Mouse (Mus musculus): Measurements from ENCODE around the gene Accs.

Accs gene

DNA sequence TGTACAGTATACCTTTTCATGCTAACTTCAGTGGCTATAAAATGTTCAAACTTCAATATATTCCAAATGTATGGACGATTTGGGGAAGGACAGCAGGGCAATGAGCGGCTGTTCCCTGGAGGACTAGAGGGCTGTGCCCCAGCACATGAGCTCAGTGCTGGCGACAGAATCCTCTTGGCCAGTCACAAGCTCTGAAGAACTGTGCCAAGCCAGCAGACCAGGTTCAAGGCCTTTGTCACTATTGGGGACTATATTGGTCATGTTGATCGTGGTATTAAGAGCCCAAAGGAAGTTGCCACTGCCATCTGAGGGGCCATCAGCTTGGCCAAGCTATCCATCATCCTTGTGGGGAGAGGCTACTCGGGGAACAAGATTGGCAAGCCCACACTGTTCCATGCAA, 55.4 kb downstream of the Accs start:
- DNase-seq (ENCODE audit: low read depth, low spot score), result no peak

DNA sequence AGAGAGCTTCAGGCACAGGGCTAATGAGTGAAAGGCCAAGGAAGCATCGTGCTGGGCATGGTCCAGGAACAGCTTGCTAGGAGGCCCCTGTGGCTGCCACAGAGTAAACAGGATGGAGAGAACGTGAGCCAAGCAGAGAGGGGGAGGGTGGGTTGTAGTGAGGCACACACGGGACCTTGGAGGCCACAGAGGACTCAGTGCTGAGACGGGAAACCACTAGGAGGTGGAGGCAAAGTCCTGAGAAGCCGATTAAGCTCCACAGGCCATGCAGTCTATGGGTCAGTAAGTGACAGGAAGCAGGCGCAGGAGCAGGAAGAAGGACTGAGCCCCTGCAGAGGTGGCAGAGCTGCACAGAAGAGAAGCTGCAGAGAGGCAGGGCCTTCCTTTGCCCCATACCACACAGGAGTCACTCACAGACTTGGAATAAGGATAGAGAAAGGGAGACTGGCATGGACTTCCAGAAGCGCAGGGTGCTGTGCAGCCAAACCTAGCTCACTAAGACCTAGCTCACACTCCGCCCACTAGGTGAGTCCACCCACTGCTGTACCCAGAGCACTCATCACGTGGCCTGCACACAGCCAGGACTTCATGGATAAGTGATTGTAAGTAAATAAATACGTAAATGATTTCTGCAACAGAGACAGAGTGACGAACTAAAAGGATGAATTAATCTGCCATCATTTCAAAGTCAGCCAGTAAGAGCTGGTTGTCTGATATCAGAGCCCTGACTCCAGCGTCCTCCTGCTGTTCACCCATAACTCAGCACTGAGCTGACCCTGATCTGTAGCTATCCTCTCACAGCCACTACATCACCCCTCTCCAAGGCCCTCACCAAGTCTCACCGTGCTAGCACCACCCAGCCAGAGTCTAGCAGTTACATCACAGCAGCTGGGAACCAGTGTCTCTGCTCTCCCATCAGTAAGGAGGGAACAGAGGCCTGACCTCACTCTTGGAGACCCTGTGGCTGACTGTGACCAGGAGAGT, 57.9 kb downstream of the Accs start:
- no peak for DNase-seq (ENCODE audit: low read depth, low spot score)

DNA sequence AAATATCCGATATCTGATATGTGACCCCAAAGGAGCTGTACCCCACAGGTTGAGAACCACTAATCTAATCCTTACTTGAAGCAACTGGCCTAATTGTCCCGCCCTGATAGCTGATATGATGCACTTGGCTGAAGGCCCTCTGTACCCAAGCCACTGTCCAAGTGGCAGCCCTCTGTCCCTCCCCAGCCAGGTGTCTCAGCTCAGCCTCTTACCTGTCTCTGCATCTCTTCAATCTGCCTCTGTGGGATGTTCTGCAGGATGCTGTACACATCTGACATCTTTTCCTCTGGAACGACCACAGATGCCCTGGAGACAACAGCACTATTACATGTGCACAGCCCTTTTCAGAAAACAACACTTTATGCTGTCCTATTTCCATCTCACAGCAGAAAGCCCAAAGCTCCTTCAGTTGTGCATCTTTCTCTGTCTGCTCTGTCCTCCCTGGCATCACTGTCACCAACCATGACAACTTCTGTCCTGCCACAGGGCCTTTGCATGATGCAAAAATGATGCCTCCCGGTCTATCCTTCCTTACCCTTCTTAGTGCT, 58.9 kb downstream of the Accs start:
- no peak for DNase-seq (ENCODE audit: low read depth, low spot score)

DNA sequence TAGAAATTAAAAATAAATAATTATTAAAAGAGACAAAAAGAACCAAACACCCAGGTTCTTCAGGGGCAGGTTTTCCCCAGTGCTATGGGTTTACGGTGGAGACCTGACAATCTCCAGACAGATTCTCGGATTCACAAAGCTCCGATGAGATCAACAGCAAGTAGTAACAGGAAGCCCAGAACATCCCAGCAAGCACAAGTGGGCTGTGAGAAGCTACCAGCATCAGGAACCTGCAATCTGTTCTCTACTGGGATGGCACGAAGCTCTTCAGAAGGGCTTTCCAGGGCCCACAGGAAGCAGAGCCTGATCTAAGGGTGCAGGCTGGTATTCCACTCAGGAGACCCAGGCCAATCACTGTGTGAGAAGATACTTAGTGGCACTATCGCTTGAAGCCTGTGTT, 61.2 kb downstream of the Accs start:
- no peak for DNase-seq (ENCODE audit: low read depth, low spot score)

- peak; percentile 88 for DNase-seq (ENCODE audit: low read depth, low spot score)
Measured at GRCm38 (mm10) chr2:93786175-93786574, 63.6 kb downstream of the Accs start.

DNA sequence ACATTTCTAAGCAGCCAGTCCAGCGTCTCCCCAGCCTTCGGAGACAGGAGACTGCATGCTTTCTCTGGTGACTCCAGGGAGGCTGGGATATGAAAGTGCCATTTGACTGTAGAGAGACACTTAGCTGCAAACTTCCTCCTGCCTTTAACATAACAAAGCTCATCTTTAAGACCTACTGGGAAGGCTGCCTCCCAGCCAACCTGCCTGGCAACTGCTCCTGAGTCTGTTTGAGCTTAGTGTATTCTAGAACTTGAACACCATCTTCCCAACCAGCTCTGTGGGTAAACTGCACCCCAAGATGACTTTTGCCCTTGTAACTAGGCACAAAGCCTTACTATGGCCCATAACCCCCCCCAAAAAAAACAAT, 64.3 kb downstream of the Accs start:
- DNase-seq (ENCODE audit: low read depth, low spot score), result no peak

DNA sequence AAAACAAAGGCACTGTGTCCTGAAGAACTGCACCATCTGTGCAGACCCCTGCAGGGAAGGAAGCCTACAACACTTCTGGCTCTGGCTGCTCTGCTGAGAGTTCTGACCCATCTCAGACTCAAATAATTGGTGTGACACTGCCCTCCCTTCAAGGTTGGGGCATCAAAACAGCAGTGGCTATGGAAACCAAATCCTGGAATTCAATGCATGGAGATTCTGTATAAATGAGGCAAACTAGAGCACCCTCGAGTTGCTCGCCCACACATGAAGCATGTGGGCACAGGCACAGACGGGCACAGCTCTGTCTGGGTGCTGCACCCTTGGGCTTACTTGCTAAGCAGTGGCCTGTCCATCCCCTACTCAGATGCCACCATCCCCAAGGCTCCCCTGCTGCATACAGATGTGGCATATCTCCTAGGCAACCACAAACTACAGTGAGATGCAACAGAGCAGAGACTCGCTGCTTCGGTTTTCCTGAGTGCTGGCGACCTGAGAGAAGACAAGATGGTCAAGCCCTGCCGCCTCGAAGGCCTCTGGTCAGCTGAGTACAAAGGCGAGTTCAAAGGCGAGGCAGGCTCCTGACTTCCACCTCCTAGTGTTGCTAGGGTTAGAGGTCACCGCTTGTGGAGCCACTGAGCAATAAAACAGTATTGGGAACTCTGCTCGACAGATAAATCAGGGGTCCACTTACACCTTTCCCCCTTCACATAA, 64.9 kb downstream of the Accs start:
- no peak for DNase-seq (ENCODE audit: low read depth, low spot score)

GRCm38 (mm10) chr2:93783926-93784539, 65.7 kb downstream of the Accs start:
- DNase-seq (ENCODE audit: low read depth, low spot score), result no peak

All from telencephalon, adult 2 months (tissue).